8 mouse cellular contexts compared by ENCODE assay signal in genomic region chr15:32012044-32012443, GRCm38 (mm10).
DNase-seq lines count a peak whose midpoint lies in the region; ATAC-seq and TF ChIP-seq lines count a peak whose summit lies in the region.

No protein-coding gene starts in this region.

- DNase-seq in adrenal gland, adult (ENCODE audit: inconsistent age in 2 of 2, low spot score in 1 of 2): peak; percentile 42 to 86
- DNase-seq in adrenal gland, postnatal 4 days (ENCODE audit: low spot score in 2 of 2): no peak
- peak; percentile 24 to 52 for DNase-seq in left cerebral cortex, adult 18-20 months (ENCODE audit: low spot score in 2 of 2)
- DNase-seq in left cerebral cortex, postnatal 10 days (ENCODE audit: extremely low spot score in 1 of 2, low spot score in 2 of 2): no peak
- DNase-seq in adrenal gland, adult 18-20 months (ENCODE audit: low spot score in 2 of 2): peak; percentile 35 to 43
- peak; percentile 59 for DNase-seq in forelimb bud, embryonic 11.5 days (ENCODE audit: low read depth, low spot score)
- peak; percentile 83 for DNase-seq in lung, postnatal 0 days (ENCODE audit: low spot score)
- DNase-seq in layer of hippocampus, adult 9-10 months (ENCODE audit: low spot score): no peak

- ATAC-seq in lung, postnatal 0 days: peak; percentile 51

- no peaks in the 10 kb centered on the region for H3K36me3 ChIP-seq in lung, postnatal 0 days (ENCODE audit: insufficient read depth, low read length)

- WGBS in lung, postnatal 0 days: 38% methylated on average over 2 of the region's 2 CpGs

- no peaks in the 10 kb centered on the region for H3K27me3 ChIP-seq in lung, postnatal 0 days (replicated peaks; ENCODE audit: insufficient read depth, low read length)

- H3K9ac ChIP-seq in lung, postnatal 0 days (replicated peaks; ENCODE audit: low read depth): no peak overlapping the region

- TF ChIP-seq CTCF in lung, postnatal 0 days (IDR thresholded peaks at IDR 0.05): peak; percentile 82

- TF ChIP-seq EP300 in lung, postnatal 0 days (IDR thresholded peaks at IDR 0.05): no peak

- no peak overlapping the region; the same call in 1 of the 2 replicates for H3K27ac ChIP-seq in lung, postnatal 0 days (ENCODE audit: low read length)

- intact Hi-C loops in left cerebral cortex, postnatal 10 days (cut with DNase I): loop anchor here (5.0 kb wide), 1 partner anchor 705 kb away; no protein-coding TSS in a partner anchor

- no peaks in the 10 kb centered on the region for H3K4me1 ChIP-seq in lung, postnatal 0 days (ENCODE audit: insufficient read depth, low read depth, low read length)

- H3K4me3 ChIP-seq in lung, postnatal 0 days (ENCODE audit: low read depth, low read length): no peak overlapping the region

- H3K4me2 ChIP-seq in lung, postnatal 0 days (replicated peaks; ENCODE audit: low read depth, low read length): no peak overlapping the region

- H3K9me3 ChIP-seq in lung, postnatal 0 days (ENCODE audit: low read length): no peaks in the 10 kb centered on the region

Comparison
In these comparisons a context has a peak if more than half of its experiments do, and no peak if none do; other contexts are left out.
1. DNase-seq: peak in adrenal gland, adult (2 of 2), left cerebral cortex, adult 18-20 months (2 of 2), adrenal gland, adult 18-20 months (2 of 2), forelimb bud, embryonic 11.5 days (single experiment) and lung, postnatal 0 days (single experiment); none in adrenal gland, postnatal 4 days (0 of 2), left cerebral cortex, postnatal 10 days (0 of 2) and layer of hippocampus, adult 9-10 months (single experiment).